Mouse (Mus musculus) c-Kit-negative CD71-positive TER-119-positive erythroid progenitor cells, embryonic 14.5 days (primary cell): ENCODE measurements at regions not wholly inside any gene's neighbourhood (a gene's known extent, or its start where the extent isn't known, plus 50 kb on each side); places are given as distances from the start of the nearest gene placed in this dataset.

Source experiments
- DNase-seq: peaks from one replicate; pipeline ENCODE4 v3.0.0-alpha.2; 2013; ENCODE audit warnings: low read depth, low spot score

DNA sequence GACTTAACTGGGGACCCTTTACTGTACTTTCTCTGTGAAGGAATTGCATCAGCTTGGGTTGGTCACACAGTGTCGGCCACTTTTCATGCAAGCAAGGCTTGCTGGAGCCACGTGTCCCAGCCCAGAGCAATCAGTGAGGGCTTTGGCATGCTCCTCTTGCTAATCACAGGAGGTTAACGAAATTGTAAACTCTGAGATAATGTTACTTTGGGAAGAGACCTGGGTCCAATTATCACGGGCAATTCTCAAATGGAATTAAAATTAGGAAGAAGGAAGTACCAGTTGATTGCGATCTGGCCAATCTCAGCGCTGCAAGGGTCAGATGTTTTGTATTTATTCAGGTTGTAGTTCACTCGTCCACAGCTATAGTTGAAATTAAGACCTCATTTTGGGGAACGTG is 153.2 kb downstream of the Dusp6 start:
- DNase-seq: no peak

DNA sequence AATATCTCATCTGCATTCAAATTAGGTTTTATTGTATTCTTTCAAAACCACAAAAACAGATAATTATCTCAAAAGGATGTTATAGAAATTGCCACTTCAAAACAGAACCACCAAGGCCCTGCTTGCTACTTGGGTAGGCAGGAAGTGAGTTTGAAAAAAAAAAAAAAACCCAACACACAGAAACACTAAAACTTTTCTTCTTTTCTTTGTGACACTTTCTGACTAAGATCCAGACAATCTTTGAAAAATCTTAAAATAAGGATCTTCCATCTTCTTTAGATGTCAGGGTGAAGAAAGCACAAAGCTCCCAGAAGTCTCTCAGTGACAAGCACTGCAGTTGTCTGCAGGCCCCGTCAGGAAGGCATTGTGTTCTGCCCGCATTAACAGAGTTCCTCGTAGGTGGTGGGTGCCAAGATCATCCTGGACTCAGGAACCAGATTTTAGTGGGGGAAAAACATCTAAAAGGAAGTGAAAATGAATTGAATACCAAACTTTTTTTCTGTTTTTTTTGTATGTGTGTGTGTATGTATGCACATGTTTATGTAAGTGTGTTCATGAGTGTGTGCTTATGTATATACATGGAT is 154.0 kb downstream of the Dusp6 start:
- DNase-seq: no peak

DNA sequence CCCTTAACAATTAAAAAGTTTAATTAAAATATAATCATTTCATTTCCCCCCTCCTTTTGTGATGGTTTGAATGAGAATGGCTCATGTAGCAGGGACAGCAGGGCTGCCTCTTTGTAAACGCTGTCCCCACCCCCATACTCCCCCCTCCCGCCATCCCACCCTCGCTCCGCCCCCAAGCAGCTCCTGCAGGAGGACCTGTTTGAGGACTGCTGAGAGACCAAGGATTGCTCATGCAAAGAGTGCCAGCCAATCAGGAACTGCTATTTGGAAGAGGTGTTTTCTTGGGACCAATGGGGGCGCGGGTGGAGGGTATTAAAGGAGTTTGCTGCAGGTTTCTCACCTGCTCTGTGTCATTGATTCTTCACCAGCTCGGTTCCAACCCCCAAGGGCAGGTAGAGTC is 154.6 kb downstream of the Dusp6 start:
- no peak for DNase-seq

DNA sequence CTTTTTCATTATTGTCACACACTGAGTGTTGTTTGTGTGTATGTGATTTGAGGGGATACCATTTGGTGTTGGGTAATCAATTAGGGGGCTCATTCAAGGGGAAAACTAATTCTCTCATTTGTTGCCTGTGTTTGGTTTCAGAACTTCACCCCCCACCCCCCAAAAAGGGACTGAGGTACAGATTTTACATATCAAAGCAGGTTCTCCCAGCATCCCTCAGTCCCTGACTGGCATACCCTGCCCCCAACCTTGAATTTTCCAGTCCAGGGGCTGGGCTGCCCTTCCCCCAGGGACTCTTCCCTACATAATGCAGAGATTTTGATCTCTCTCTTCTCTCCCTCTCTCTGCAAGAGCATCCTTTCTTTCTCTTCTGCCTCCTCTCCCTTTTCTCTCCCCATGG is 155.5 kb downstream of the Dusp6 start:
- DNase-seq: no peak

DNA sequence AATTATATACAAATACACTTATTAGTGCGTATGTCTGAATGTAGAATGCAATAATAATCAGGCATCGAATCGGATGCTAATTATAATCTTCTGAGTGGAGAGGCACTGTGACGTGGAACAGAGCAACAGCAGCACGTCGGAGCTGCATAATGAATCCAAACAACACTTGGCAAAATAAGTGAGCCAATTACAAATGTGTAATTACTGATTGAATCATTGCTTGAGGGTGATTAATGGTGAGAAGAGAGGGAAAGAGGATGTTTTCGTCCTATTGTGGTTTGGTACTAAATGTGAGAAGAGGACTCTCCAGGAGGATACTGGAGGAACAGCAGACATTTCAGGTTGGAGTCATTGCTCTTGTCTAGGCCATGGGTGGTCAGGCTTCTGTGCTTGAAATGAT is 156.5 kb downstream of the Dusp6 start:
- DNase-seq: no peak

DNA sequence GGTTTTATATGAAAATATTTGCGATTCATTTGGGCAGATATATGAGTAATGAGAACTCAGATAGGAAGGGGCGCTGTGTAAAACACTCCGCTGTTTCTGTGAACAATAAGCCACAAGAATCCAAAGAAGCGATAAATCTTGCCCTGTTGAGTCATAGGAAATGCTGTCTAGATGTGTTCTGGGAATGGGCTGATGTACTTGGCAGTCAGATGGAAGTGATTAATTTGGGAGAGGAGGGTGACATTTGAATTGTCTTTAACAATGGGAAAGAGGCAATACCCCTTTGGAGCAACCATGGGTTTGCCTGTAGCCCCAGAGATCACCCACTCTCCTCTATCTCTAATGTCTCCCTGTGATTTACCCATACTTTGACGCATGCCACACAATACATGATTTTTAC is 160.4 kb downstream of the Dusp6 start:
- no peak for DNase-seq

DNA sequence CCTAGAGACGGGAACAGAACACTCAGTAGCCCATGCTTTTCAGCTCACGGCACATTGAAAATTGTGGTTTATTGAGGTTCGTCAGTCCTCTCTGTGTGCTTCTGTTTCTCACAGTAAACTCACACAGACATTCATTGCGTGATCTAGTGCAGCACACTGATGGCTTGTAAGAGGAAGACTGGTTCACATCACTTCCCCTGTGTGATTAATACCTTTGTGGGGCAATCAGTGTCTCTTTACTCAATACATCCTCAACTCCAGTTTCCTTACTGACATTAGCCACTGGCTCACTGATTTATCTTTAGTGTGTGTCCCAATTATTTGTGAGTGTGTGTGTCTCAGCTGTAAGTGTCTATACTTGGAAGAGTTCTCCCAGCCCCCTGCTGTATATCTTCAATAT is 162.2 kb downstream of the Dusp6 start:
- DNase-seq: no peak

DNA sequence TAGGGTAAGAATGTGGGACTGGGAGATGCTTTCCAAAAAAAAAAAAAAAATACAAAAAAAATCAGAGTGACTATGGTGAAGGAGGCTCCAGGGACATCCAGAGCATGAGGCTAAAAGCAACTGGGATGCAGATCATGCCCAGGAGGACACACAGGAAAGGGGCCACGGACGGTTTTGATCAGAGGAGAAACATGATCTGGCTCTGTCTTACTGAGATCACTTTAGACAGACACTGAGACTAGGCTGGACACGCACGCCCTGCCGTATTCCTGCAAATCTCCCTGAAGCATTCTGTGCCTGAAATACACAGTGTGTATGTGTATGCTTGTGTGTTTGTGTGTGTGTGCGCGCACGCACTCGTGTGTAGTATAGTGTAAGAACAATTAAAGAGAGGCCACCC is 167.1 kb downstream of the Dusp6 start:
- no peak for DNase-seq

DNA sequence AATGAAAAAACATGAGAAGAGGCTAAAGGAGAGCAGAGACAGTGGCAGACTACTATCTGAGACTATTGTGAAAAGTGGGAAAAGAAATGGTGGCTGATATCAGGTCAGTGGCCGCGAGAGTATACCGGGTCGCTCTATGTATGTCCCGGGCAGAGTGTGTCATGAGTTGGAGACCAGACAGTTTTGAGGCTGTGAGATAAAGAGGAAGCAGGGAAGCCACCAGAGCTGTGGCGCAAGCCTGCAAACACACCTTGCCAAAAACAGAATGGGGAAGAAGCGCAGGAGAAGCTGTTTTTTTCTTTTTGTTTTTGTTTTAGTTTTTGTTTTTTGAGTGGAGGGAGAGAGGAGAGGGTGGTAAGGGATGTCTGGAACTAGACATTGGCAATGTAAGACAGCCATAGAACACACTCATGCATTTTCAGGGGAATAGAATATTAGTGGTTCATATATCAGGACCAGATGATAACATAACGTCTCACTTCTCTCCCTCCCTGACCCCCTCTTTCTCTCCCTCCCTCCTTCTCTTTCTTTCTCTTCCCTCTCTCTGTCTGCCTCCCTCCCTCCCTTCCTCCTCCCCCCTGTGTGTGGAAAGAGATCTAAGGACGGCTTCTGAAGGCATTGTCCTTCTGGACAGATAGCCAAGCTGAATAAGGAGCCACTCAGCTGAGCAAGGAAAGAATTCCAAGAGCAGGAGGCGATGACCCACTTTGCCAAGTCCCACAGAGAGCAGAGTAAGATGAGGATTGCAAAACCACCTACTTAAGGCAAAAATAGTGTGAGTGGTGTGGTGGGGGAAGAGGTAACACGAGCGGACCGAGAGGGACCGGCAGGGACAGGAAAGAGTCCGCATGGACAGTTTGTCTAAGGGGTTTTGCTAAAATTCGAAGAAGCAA is 167.9 kb downstream of the Dusp6 start:
- DNase-seq: no peak

DNA sequence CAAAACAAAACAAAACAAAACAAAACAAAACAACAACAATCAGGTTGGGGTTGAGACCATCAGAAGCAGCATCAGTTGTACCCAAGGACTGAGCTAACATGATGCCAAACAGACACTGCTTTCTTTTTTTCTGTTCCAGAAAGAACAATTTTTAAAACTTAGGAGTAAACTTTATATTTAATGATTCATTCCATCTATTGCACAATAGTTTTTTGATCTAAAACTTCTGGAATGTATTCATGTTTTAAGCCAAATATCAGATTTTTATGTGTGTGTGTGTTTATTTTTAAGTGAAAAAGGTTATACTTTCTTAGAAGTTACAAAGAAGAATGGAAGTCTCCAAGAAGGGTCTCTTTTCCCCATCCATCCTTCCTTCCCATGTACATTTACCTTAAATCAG is 174.0 kb downstream of the Dusp6 start:
- DNase-seq: no peak

DNA sequence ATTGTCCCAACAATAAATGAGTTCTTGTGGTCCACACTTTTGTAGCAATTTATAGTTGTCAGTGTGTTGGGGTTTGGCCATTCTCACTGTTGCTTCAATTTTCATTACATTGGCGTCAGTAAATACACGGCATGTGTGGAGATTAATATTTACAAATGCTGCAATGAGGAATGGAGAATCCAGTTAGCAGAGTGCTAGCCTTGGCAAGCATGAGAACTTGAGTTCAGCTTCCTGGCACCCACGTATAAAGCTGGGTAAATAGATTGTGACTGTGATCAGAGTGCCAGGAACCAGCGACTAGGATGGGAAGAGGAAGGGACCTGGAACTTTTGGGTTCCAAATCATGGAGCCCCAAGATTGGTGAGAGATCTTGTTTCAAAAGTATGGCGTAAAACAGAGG is 177.1 kb downstream of the Dusp6 start:
- no peak for DNase-seq

DNA sequence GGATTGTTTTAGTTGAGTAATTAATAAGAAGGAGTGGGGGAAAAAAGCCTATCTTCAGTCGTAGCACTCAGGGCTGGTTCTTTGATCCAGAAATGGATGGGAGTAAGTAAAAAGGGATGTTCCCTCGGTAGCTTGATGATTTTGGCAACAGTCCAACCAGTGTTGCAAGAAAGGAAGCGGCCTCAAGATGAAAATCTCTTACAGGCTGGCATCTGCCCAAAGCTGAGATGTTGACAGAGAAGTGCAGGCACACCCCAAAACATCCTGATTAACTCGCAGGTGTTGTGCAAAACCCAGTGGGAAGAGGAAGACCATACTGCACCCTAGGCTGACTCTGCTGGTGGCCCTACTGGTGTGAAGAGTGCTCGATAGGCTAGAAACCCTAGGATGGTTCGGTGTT is 178.0 kb downstream of the Dusp6 start:
- no peak for DNase-seq

DNA sequence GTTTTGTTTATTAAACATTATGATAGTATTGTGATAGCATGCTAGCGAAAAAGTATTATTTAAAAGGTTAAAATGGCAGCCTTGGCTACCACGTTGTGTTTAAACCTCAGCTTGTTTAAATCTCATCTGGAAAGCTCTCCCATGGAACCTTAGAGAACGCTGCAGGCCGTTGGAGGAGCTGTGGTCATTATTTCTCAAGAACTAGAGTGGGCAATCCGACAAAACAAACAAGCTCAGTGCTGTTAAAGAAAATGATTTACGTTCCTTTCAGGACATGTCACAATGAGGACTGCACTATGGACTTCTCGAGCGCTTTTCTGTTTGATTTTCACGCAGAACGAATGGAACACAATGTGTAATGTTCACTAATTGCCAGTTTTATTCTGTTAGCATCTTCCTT is 178.9 kb downstream of the Dusp6 start:
- DNase-seq: no peak

DNA sequence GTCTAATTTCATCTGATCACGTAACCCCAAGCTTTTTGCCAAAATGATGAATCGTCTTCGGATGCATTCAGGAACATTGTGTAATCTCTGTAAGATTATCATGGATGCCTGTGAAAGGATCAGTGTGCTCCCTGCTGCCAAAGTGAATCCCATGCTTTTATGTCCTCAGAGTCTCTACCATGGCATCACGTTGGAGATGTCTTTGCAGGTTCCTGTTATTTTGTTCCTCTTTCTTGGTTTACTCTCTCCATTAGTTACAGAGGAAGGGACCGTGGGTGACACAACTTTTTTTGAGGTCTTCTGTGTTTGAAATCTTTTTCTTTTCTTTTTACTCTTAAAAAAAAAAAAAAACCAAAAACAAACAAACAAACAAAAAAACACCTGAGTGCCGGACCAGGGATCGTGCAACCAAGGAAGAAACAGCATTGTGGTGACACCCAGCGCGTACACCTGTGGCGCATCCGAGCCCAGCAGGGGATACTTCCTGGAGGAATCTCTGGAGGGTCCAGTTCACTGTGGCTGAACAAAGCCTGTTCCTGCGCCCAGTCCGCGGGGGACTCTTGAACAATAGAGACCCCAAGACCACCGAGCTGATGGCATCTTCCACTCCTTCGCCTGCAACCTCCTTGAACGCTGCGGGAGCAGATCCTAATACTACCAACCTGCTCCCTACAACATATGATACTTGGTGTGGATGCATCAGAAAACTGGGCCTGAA is 180.6 kb downstream of the Dusp6 start:
- no peak for DNase-seq

DNA sequence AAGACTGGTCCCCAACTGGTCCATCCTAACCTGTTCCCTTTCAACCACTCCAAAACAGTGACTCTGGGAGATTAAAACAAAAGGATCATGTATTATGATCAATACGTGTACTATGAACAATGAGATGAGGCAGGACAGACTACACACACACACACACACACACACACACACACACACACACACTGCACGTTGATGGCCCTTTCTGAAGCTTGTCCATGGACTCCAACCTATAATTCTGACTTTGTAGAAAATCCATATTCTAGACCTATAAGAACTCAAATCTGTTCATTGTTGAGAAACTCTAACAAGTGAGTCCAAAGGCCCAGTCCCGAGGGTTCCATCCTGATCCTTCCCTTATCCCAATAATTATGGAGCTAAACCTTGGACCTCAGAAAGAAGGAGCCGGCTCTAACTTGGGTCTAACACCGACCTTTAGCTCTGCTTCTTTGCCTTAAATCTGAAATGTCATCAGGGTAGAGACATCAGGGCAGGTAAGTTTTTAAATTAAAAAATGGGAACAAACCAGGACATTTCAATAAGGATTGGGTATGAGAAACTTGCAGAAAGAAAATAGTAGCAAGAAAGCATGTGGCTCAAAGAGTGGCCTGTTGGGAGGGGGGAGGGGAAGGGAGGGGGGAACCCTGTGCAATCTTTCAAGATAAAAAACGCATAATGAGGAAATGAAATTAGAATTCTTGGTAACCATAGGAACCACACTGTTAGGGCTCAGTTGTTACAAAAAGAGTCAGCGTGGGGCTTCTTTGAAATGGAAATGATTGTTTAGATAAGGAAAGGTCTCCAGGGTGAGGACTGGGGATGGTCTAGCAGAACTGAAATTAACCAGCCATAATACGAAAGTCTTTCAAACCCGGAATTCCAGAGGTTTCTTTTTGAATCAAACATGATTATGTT is 187.9 kb downstream of the Dusp6 start:
- DNase-seq: no peak

DNA sequence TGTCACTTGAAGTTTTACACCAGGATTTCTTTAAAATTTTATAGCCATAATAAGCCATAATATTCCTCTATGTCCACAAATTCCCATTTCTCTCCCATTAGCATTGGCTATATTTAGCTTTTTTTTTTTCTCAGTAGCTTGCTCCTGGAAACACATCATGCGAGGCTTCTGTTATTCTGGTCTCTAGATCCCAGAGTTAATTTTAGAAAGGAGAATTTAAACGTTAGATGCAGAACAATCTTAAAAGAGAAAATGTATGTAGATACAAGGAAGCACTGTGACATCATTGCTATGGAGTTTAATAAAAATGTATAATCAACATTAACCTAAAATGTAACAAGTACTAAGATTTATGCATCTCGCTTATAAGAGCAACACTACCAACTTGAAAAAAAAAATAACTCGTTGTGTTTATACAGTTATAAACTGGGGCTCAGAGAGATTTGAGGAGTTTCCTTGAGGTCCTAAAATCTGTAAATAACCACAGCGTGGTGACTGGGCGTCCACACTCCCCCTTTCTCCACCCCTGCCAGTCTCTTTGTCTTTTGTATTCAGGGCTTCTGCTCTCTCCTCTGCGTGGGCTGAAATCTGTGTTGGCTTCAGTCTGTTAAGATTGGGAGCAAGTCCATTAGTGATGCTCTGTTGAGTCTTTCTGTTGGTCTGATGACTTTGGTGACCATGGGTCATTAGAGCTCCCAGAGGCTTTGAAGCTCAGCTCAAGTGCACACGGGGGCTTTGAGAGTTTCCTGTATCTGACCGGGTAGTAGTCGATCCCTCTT is 188.8 kb downstream of the Dusp6 start:
- DNase-seq: no peak

DNA sequence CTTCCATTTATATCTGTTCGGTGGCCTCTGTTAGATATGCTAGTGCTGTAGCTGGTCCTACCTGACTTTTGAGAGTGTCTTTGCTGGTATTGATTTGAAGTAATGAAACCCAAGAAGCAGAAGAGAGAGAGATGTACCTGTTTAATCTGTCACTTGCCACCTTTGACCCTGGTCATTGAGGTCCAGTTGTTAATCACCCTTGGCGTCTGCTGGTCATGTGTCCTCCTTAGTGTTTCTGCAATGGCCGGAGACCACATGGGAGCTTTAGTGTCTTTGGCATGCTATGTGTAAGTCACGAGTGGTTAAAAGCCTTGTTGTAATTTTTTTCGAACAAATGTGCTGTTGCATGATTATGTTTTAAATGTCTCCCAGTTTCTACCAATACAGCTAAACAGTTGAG is 193.1 kb downstream of the Dusp6 start:
- no peak for DNase-seq

DNA sequence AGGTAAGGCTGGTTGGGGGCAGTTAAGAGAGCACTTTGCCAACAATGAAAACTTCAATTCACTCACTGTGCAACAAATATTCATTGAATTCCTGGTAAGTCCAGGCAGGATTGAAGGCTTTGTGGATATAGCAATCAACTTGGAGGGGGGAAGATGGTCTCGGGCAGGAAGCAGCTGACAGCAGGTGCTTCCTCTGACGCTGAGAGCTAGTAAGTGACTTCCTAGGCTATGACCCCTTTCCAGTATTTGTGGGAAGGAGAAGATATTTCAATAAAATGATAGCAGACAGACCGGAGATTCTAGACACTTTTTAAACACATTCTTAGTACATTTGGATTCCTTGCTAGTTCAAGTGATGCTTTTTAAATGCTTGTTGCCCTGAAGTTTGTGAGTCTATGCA is 195.0 kb downstream of the Dusp6 start:
- DNase-seq: no peak

DNA sequence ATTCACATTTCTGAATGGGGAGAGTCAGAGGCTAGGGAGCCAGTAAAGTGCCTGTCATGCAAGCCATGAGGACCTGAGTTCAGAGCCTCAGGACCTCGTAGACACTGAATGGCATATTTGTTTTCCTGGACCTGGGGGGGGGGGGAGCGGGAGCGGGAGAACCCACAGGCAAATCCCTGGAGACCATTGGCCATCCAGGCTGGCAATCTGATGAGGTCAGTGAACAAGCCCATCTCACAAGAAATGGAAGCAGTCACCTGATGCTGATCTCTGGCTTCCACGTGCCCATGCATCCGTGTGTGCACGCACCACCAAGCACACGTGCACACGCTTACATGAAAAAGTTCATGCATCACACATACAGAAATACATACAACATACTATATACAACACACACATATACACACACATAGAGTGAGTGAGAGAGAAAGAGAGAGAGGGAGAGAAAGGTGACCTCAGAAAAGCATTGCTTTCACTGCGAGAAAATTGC is 196.2 kb downstream of the Dusp6 start:
- DNase-seq: no peak

DNA sequence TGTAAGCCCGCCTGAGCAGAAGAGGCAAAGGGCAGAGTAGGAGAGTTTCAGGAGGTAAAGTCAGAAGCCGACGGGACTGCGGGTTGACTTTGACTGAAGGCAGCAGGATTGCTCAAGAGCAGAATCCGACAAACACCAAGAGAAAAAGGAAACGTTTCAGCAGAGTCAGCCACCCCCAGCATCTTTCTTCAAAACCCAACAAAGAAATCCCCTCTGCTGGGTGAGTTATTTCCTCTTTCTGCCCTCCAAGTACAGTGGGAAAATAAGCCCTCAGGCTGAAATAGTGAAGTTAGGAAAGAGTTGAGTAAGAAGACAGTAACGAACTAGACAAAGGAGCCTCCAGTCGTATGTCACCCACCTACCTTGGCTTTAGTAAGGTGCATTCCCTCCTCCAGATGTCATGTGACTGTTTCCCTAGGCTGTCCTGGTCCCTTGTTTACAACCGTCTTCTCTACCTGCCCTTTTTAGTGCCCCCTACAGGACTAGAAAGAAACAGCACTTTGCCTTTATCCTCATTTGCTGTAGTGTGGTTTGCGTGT is 196.9 kb downstream of the Dusp6 start:
- no peak for DNase-seq
